Mouse (Mus musculus) midbrain, embryonic 11.5 days (tissue): ENCODE data around the gene Elobl. TPM values are rescaled to one million over a fixed set of nuclear protein-coding genes. Genes with fewer than 3 reads are reported as not detected.

Experiments
- ATAC-seq: fragments of 200-750 bp; cut with Nextera tagmentation; 2 replicates; pipeline ENCODE4 v1.8.0; 2017; ENCODE audit warnings: moderate TSS enrichment, moderate library complexity; ENCODE audit not compliant: low FRiP score
- DNase-seq: peaks from one replicate; pipeline ENCODE4 v3.0.0; 2015; ENCODE audit warnings: low spot score; ENCODE audit errors: missing footprints
- H3K27ac ChIP-seq: fragments of 300-500 bp; sonication (generic); 2 replicates; pipeline ENCODE4 v1.5.1; 2014; ENCODE audit warnings: low read depth, low read length
- H3K27me3 ChIP-seq: fragments of 300-500 bp; sonication (generic); 2 replicates; pipeline ENCODE4 v1.6.1; 2014; ENCODE audit warnings: mild to moderate bottlenecking, low read length, moderate library complexity, mixed read lengths; ENCODE audit not compliant: control insufficient read depth, insufficient read depth
- H3K36me3 ChIP-seq: fragments of 300-500 bp; sonication (generic); 2 replicates; pipeline ENCODE4 v1.6.1; 2014; ENCODE audit warnings: mild to moderate bottlenecking, low read length, moderate library complexity, mixed read lengths; ENCODE audit not compliant: control insufficient read depth, insufficient read depth
- H3K4me1 ChIP-seq: fragments of 300-500 bp; sonication (generic); 2 replicates; pipeline ENCODE4 v1.6.1; 2014; ENCODE audit warnings: low read length; ENCODE audit not compliant: control insufficient read depth, insufficient read depth
- H3K4me2 ChIP-seq: fragments of 300-500 bp; sonication (generic); 2 replicates; pipeline ENCODE4 v1.6.1; 2014; ENCODE audit warnings: mild to moderate bottlenecking, moderate library complexity
- H3K4me3 ChIP-seq: fragments of 300-500 bp; sonication (generic); 2 replicates; pipeline ENCODE4 v1.5.1; 2014; ENCODE audit warnings: low read depth, low read length
- H3K9ac ChIP-seq: fragments of 300-500 bp; sonication (generic); 2 replicates; pipeline ENCODE4 v1.6.1; 2014; ENCODE audit warnings: low read length
- H3K9me3 ChIP-seq: fragments of 300-500 bp; sonication (generic); 2 replicates; pipeline ENCODE4 v1.6.1; 2016; ENCODE audit warnings: low read length; ENCODE audit not compliant: control insufficient read depth
- WGBS: fragments of 180-500 bp; shearing (Covaris S2); extraction: QIAGEN DNeasy Blood & Tissue Kit; methylation state at CpG from one replicate; pipeline ENCODE4 v1.1.7; 2014; 5-methylcytosine and 5-hydroxymethylcytosine counted together
- polyA plus RNA-seq: library from polyadenylated mRNA; unstranded; fragments of >200 nt; fragmentation: Nextera tagmentation; extraction: Ambion mirVana; gene quantifications from 2 replicates; pipeline ENCODE4 v1.2.1, GENCODE M21; 2014

Elobl gene
- polyA plus RNA-seq, 1 experiment from 2014 or later: not detected

DNA sequence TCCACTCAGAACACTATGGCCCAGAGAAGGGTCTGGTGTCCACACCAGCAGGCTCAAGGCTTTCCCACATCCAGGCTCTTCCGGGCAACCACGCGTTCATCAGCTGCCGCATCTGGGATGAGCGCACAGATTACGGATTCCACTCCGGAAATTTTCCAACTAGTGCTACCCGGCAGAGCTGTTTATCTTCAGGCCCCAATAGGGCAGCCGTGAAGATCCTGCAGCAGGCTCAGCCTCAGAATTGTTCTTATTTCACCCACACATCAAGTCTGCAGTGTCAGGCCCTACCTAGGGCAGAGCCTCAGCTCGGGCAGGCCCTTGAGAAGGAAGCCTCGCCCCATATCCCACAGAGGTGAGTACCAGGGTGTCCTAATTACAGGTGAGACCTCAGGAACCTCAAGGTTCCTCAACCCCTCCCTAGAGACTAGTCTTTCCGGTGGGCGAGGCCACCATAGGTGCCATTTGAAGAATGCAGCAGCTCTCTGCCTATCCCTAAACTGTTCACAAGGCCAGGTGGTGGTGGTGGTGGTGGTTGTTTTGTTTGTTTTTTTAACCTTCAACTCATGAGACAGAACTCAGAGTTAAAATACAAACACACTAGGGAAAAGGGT lies 16.0 kb downstream of the Elobl start:
- H3K4me2 ChIP-seq: no peak overlapping the region
- peaks cover 6% of the 10 kb centered on the region for H3K4me1 ChIP-seq
- H3K27ac ChIP-seq: no peak overlapping the region
- no peaks in the 10 kb centered on the region for H3K27me3 ChIP-seq
- 85% methylated on average over 13 of the region's 13 CpGs for WGBS
- no peaks in the 10 kb centered on the region for H3K9me3 ChIP-seq
- 0 out of 2 replicates have a peak, but pooled peaks cover 3% of the 10 kb centered on the region for H3K36me3 ChIP-seq
- DNase-seq: no peak
- ATAC-seq: no peak
- no peak overlapping the region for H3K9ac ChIP-seq
- no peak overlapping the region for H3K4me3 ChIP-seq

DNA sequence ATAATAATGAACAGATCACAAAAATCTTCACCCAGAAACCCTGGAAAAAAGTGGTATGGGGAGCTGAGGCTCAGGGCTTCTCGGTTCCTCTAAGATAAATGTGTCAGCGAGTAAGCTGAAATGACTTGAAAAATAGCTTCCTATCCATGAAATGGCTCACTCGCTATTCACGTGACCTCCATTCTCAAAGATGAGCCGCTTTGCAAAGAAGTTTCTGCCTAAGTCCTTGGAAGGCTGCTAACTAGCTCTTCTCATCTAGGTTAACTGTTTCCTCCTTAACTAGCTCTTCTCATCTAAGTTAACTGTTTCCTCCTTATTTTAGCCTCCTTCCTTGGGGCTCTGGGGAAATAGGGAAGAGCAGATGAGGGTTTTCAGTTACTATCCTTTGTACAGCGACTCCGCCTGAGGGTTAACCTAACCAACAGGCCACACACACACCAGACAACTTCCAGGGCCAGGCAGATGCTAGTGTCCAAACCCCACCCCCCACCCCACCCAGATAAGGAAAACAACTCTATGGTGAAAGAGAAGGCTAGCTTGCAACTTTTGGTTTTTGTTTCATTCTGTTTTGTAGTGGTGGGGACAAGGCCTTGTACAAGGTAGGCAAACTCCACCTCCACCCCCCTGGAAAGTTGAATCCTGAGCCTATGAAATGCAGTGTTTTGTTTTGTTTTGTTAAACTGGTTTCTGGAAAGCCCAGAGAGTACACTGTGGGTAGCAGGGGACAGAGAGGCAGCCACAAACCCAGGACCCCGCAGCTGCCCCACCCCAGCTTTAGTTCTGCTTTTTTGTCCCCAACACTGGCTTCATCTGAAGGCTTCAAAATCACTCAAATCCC lies 16.7 kb downstream of the Elobl start:
- Histone ChIP-seq H3K36me3 (0 out of 2 replicates have a peak, but pooled peaks cover 3% of the 10 kb centered on the region), H3K4me3 (no peak overlapping the region), H3K27ac (no peak overlapping the region), H3K9me3 (no peaks in the 10 kb centered on the region), H3K4me2 (no peak overlapping the region), H3K4me1 (peaks cover 6% of the 10 kb centered on the region), H3K27me3 (no peaks in the 10 kb centered on the region), H3K9ac (no peak overlapping the region)
- ATAC-seq (no peak), DNase-seq (no peak)
- 96% methylated on average over 8 of the region's 8 CpGs for WGBS

DNA sequence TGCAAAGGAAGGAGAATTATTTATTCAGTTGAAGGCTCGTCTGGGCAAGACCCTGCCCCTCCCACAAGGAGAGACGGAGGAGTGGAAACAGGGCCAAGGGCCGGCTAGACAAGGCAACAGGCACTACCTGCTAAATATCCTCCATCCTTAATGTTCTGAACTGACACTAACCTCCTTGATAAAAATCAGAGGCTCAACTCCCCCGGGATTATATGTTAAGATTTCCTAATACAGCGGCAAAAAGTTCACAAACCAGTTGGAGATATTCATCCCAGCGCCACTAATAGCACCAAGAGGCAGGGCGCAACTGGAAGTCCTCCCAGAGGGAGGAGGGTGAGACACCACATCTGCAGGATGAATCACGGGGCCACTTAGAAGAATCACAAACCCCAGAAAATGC lies 17.8 kb downstream of the Elobl start:
- ATAC-seq: no peak
- no peak overlapping the region for H3K4me2 ChIP-seq
- 84% methylated on average over 8 of the region's 8 CpGs for WGBS

DNA sequence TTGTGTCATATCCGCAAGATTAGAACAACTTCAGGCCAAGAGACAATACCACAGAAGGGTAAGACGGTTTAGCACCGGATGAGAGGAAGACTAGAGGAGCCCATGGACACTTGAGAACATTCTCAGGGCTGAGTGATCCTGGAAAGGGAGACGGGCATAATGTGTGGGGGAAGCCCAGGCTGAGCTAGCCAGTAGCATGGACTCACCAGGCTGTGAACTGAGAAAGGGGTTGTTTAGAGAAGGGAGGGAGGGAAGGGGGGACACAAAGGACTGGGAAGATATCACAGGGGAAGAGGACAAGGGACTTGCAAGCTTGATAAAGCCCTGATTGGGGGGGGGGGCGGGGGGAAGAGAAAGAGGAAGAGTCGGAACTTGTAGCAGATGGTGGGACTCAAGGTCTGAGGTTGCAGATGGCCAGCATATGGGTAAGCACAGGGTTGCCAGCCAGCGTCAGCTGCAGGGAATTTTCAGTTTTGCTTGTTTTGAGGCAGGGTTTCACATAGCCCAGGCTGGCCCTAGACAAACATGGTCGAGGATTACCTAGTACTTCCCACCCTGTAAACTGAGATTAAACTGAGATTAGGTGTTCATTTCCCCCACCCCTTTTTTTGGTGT lies 20.7 kb downstream of the Elobl start:
- Histone ChIP-seq H3K36me3 (peaks cover 7% of the 10 kb centered on the region; the same call in 1 of the 2 replicates), H3K27ac (no peak overlapping the region), H3K4me1 (no peaks in the 10 kb centered on the region), H3K4me3 (no peak overlapping the region), H3K4me2 (no peak overlapping the region), H3K27me3 (no peaks in the 10 kb centered on the region), H3K9me3 (no peaks in the 10 kb centered on the region), H3K9ac (no peak overlapping the region)
- DNase-seq (no peak), ATAC-seq (no peak)
- whole genome bisulfite sequencing: 76% methylated on average over 7 of the region's 8 CpGs

More for the DNA sequence above, 17.8 kb downstream of the Elobl start:
- Histone ChIP-seq H3K27me3 (no peaks in the 10 kb centered on the region), H3K4me1 (no peaks in the 10 kb centered on the region; the same call in 1 of the 2 replicates), H3K36me3 (peaks cover 7% of the 10 kb centered on the region; the same call in 1 of the 2 replicates), H3K4me3 (no peak overlapping the region), H3K9me3 (no peaks in the 10 kb centered on the region), H3K9ac (no peak overlapping the region), H3K27ac (no peak overlapping the region)
- DNase-seq: no peak

DNA sequence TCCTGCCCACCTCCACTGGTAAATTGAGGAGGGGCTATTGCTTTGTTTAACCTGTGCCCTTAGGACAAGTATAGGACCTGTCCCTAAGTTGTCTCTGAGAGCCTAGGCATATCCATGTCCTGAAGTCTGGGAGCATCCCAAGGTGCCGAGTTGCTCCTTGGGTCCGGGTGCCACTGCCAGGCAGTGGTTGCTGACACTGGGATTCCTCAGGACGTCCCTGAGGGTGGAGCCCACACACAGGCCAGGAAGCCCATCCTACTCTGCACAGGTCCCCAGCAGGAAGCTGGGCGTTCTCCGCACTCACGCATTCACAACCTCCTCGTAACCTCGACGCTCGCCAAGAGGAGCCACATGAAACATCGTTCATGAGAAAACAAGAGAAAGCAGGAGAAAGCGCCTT lies 25.2 kb downstream of the Elobl start:
- no peak overlapping the region for H3K4me3 ChIP-seq
- no peaks in the 10 kb centered on the region; the same call in 1 of the 2 replicates for H3K9me3 ChIP-seq
- no peaks in the 10 kb centered on the region for H3K27me3 ChIP-seq
- DNase-seq (no peak), ATAC-seq (no peak)
- no peak overlapping the region for H3K9ac ChIP-seq
- H3K27ac ChIP-seq: no peak overlapping the region
- H3K4me1 ChIP-seq: no peaks in the 10 kb centered on the region
- 82% methylated on average over 12 of the region's 12 CpGs for WGBS
- H3K4me2 ChIP-seq: no peak overlapping the region
- H3K36me3 ChIP-seq: peaks cover 7% of the 10 kb centered on the region; the same call in 1 of the 2 replicates

DNA sequence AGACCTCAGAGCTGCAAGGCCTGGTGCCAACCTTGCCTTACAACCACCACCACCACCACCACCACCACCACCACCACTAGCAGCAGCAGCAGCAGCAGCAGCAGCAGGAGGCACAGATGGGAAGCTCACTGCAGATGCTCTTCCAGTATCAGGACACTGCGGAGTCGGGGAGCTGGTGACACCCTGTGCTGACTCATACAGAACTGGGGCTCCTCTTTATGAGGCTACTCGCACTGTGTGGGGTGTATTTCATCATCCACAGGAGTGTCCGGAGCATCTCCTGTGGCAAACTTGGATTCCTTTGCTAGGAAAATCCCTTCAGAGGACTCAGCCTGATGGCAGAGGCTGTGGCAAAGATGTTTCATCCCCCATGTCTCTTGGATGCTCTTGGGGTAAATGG lies 27.1 kb downstream of the Elobl start:
- no peak for DNase-seq
- Histone ChIP-seq H3K4me3 (no peak overlapping the region), H3K9ac (no peak overlapping the region), H3K4me2 (no peak overlapping the region), H3K9me3 (no peaks in the 10 kb centered on the region; the same call in 1 of the 2 replicates), H3K27ac (no peak overlapping the region), H3K36me3 (peaks cover 7% of the 10 kb centered on the region; the same call in 1 of the 2 replicates), H3K27me3 (no peaks in the 10 kb centered on the region), H3K4me1 (no peaks in the 10 kb centered on the region)
- no peak for ATAC-seq
- 90% methylated on average over 4 of the region's 4 CpGs for WGBS

DNA sequence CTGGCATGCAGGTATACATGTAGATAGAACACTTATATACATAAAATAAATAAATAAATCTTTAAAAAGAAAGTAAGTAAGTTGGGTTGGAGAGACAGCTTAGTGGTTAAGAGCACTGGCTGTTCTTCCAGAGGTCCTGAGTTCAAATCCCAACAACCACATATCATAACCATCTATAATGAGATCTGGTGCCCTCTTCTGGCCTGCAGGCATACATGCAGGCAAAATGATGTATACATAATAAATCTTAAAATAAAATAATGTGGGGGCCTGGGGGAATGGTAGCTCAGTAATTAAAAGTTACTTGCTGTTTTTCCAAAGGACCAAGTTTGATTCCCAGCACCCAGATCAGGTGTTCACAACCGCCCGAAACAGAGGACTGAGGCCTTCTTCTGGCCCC lies 28.0 kb downstream of the Elobl start:
- no peaks in the 10 kb centered on the region; the same call in 1 of the 2 replicates for H3K9me3 ChIP-seq
- H3K36me3 ChIP-seq: 0 out of 2 replicates have a peak, but pooled peaks cover 6% of the 10 kb centered on the region
- WGBS: 100% methylated on average over 2 of the region's 2 CpGs
- H3K4me2 ChIP-seq: no peak overlapping the region
- no peak for DNase-seq
- no peaks in the 10 kb centered on the region for H3K4me1 ChIP-seq
- no peaks in the 10 kb centered on the region for H3K27me3 ChIP-seq
- no peak overlapping the region for H3K27ac ChIP-seq
- no peak overlapping the region for H3K4me3 ChIP-seq
- H3K9ac ChIP-seq: no peak overlapping the region
- ATAC-seq: no peak

DNA sequence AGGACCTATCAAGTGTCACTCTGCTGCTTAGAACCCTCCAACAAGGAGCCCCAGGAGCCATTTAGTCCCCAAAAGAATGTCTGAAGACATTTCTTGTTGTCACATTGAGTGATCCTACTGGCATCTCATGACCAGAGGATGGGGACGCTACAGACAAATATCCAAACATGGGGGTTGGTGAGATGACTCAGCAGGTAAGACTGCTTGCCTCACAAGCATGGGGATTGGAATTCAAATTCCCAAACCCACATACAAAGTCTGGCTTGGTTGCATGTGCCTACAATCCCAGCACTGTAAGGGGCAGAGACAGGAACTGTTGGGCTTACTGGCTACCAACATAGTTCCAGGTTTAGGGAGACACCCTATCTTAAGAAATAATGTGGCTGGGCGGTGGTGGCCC lies 28.8 kb downstream of the Elobl start:
- 92% methylated on average over 2 of the region's 2 CpGs for WGBS
- no peak overlapping the region for H3K4me2 ChIP-seq
- no peak overlapping the region for H3K9ac ChIP-seq
- H3K4me1 ChIP-seq: no peaks in the 10 kb centered on the region
- ATAC-seq (no peak), DNase-seq (no peak)
- no peak overlapping the region for H3K27ac ChIP-seq
- H3K4me3 ChIP-seq: no peak overlapping the region
- H3K36me3 ChIP-seq: 0 out of 2 replicates have a peak, but pooled peaks cover 6% of the 10 kb centered on the region
- no peaks in the 10 kb centered on the region; the same call in 1 of the 2 replicates for H3K9me3 ChIP-seq
- H3K27me3 ChIP-seq: no peaks in the 10 kb centered on the region
